In genomic region chr2:38349447-38350350, GRCm38 (mm10) we compare ENCODE assay signal across 10 mouse cellular contexts. TPM values are rescaled to one million over a fixed set of nuclear protein-coding genes. Genes with fewer than 3 reads are reported as not detected.
DNase-seq lines count a peak whose midpoint lies in the region; ATAC-seq and TF ChIP-seq lines count a peak whose summit lies in the region.
"Had no signal": no experiment of that assay in that cellular context is flagged by ENCODE, and none has a peak within 500 bp of the region (broad histone marks: within the 10 kb centered on the region; RNA-seq: fewer than 3 reads in every experiment).

No protein-coding gene starts in this region.

- no peaks in the 10 kb centered on the region for H3K9me3 ChIP-seq in kidney, postnatal 0 days (replicated peaks; ENCODE audit: low read length)
- no peaks in the 10 kb centered on the region for H3K9me3 ChIP-seq in embryonic facial prominence, embryonic 14.5 days (ENCODE audit: control insufficient read depth, low read length)
- H3K9me3 ChIP-seq in hindbrain, embryonic 16.5 days (ENCODE audit: control insufficient read depth, low read length), result no peaks in the 10 kb centered on the region
- H3K9me3 ChIP-seq in midbrain, embryonic 16.5 days (replicated peaks; ENCODE audit: control insufficient read depth, low read length, poor library complexity, severe bottlenecking), result no peaks in the 10 kb centered on the region

- DNase-seq in kidney, postnatal 0 days (ENCODE audit: low spot score), result no peak
- no peak for DNase-seq in kidney, adult 8-10 months
- no peak for DNase-seq in embryonic facial prominence, embryonic 14.5 days (ENCODE audit: low spot score)
- DNase-seq in frontal cortex, postnatal 36 days (ENCODE audit: low spot score in 2 of 2), result no peak
- no peak for DNase-seq in thymus, postnatal 14 days
- DNase-seq in left cerebral cortex, adult 18-20 months (ENCODE audit: low spot score in 2 of 2), result no peak

- H3K4me1 ChIP-seq in kidney, postnatal 0 days (replicated peaks; ENCODE audit: insufficient read depth, low read length), result peaks cover 22% of the 10 kb centered on the region
- H3K4me1 ChIP-seq in embryonic facial prominence, embryonic 14.5 days (ENCODE audit: control insufficient read depth, insufficient read depth, low read length), result peaks cover 14% of the 10 kb centered on the region
- H3K4me1 ChIP-seq in hindbrain, embryonic 16.5 days (ENCODE audit: control insufficient read depth, insufficient read depth, low read depth, low read length), result peaks cover 21% of the 10 kb centered on the region
- H3K4me1 ChIP-seq in midbrain, embryonic 16.5 days (ENCODE audit: control insufficient read depth, insufficient read depth, low read length), result peaks cover 21% of the 10 kb centered on the region

- no peaks in the 10 kb centered on the region for H3K36me3 ChIP-seq in kidney, postnatal 0 days (ENCODE audit: insufficient read depth, low read length)
- H3K36me3 ChIP-seq in embryonic facial prominence, embryonic 14.5 days (ENCODE audit: control insufficient read depth, insufficient read depth, low read length), result no peaks in the 10 kb centered on the region
- H3K36me3 ChIP-seq in hindbrain, embryonic 16.5 days (ENCODE audit: control insufficient read depth, insufficient read depth, low read length), result no peaks in the 10 kb centered on the region
- H3K36me3 ChIP-seq in midbrain, embryonic 16.5 days (ENCODE audit: control insufficient read depth, insufficient read depth, low read length), result no peaks in the 10 kb centered on the region
- H3K36me3 ChIP-seq: G1E had no signal

- 4% methylated on average over 12 of the region's 12 CpGs for WGBS in kidney, postnatal 0 days
- WGBS in embryonic facial prominence, embryonic 14.5 days, result 8% methylated on average over 12 of the region's 12 CpGs
- 3% methylated on average over 12 of the region's 12 CpGs for WGBS in hindbrain, embryonic 16.5 days
- WGBS in midbrain, embryonic 16.5 days, result 10% methylated on average over 12 of the region's 12 CpGs

- no peak for TF ChIP-seq CTCF in kidney, postnatal 0 days (IDR thresholded peaks at IDR 0.05; ENCODE audit: low read depth)

- 0 out of 2 replicates have a peak overlapping the region, but pooled peaks have one; percentile 59 for H3K4me2 ChIP-seq in kidney, postnatal 0 days (ENCODE audit: low read length)
- H3K4me2 ChIP-seq in embryonic facial prominence, embryonic 14.5 days (ENCODE audit: low read depth, low read length), result peak overlapping the region; percentile 85
- peak overlapping the region; percentile 81 for H3K4me2 ChIP-seq in hindbrain, embryonic 16.5 days (ENCODE audit: low read length)
- H3K4me2 ChIP-seq in midbrain, embryonic 16.5 days (ENCODE audit: low read length), result peak overlapping the region; percentile 77

- peaks cover 100% of the 10 kb centered on the region for H3K27me3 ChIP-seq in kidney, postnatal 0 days (ENCODE audit: insufficient read depth, low read length)
- peaks cover 100% of the 10 kb centered on the region for H3K27me3 ChIP-seq in embryonic facial prominence, embryonic 14.5 days (replicated peaks; ENCODE audit: control insufficient read depth, insufficient read depth, low read length)
- H3K27me3 ChIP-seq in hindbrain, embryonic 16.5 days (replicated peaks; ENCODE audit: control insufficient read depth, insufficient read depth, low read length), result peaks cover 72% of the 10 kb centered on the region
- peaks cover 24% of the 10 kb centered on the region for H3K27me3 ChIP-seq in midbrain, embryonic 16.5 days (ENCODE audit: control insufficient read depth, insufficient read depth, low read depth, low read length)

- no peak overlapping the region for H3K9ac ChIP-seq in kidney, postnatal 0 days (ENCODE audit: low read depth, low read length)
- H3K9ac ChIP-seq in embryonic facial prominence, embryonic 14.5 days (ENCODE audit: low read depth, low read length), result no peak overlapping the region
- no peak overlapping the region for H3K9ac ChIP-seq in hindbrain, embryonic 16.5 days (ENCODE audit: low read depth, low read length)
- H3K9ac ChIP-seq in midbrain, embryonic 16.5 days (ENCODE audit: low read depth, low read length), result peak overlapping the region; percentile 47; the same call in 1 of the 2 replicates

- no peak for ATAC-seq in kidney, postnatal 0 days (replicated peaks; ENCODE audit: low FRiP score, low read depth)
- ATAC-seq in embryonic facial prominence, embryonic 14.5 days (ENCODE audit: low read depth), result no peak
- ATAC-seq in hindbrain, embryonic 16.5 days, result no peak
- ATAC-seq in midbrain, embryonic 16.5 days, result no peak

- H3K4me3 ChIP-seq in kidney, postnatal 0 days (replicated peaks; ENCODE audit: low read depth, low read length), result no peak overlapping the region
- peak overlapping the region; percentile 45 for H3K4me3 ChIP-seq in embryonic facial prominence, embryonic 14.5 days (ENCODE audit: low read depth, low read length)
- H3K4me3 ChIP-seq in hindbrain, embryonic 16.5 days (ENCODE audit: low read length), result no peak overlapping the region; the same call in 1 of the 2 replicates
- H3K4me3 ChIP-seq in midbrain, embryonic 16.5 days (ENCODE audit: low read depth, low read length), result no peak overlapping the region

- no peak overlapping the region for H3K27ac ChIP-seq in kidney, postnatal 0 days
- no peak overlapping the region for H3K27ac ChIP-seq in embryonic facial prominence, embryonic 14.5 days (replicated peaks; ENCODE audit: low read depth, low read length)
- no peak overlapping the region for H3K27ac ChIP-seq in hindbrain, embryonic 16.5 days (ENCODE audit: low read depth, low read length)
- peak overlapping the region; percentile 90; the same call in 1 of the 2 replicates for H3K27ac ChIP-seq in midbrain, embryonic 16.5 days (ENCODE audit: low read length)

RNA-seq across cellular contexts. Expression of gene Lhx2, which starts 10.6 kb away (rescaled TPM):
- 0.07 TPM in 1 of 2 replicates, not detected in the other for polyA plus RNA-seq in kidney, postnatal 0 days (2015; fragmentation: Nextera tagmentation; extraction: Ambion mirVana)
- 10.4 and 11.2 TPM in 2 replicates for polyA plus RNA-seq in embryonic facial prominence, embryonic 14.5 days (2014; fragmentation: Nextera tagmentation; extraction: Ambion mirVana)
- polyA plus RNA-seq in hindbrain, embryonic 16.5 days (2015; fragmentation: Nextera tagmentation; extraction: Ambion mirVana), result 6.8 and 9.2 TPM in 2 replicates
- 37.1 and 44.3 TPM in 2 replicates for polyA plus RNA-seq in midbrain, embryonic 16.5 days (2015; fragmentation: Nextera tagmentation; extraction: Ambion mirVana)
- total RNA-seq in left cerebral cortex, adult 18-20 months (2021), result 10 to 100 TPM; 82.2 to 89.2 TPM
- total RNA-seq: gastrocnemius, adult 18-20 months had no signal
